Comparison of ENCODE assay signal across 8 mouse cellular contexts in genomic region chr10:128546361-128546760, GRCm38 (mm10). TPM values are rescaled to one million over a fixed set of nuclear protein-coding genes. Genes with fewer than 3 reads are reported as not detected.
DNase-seq lines count a peak whose midpoint lies in the region; ATAC-seq and TF ChIP-seq lines count a peak whose summit lies in the region.

No protein-coding gene starts in this region.

- no peaks in the 10 kb centered on the region for H3K4me1 ChIP-seq in kidney, postnatal 0 days (replicated peaks; ENCODE audit: insufficient read depth, low read length)
- H3K4me1 ChIP-seq in bone marrow, adult 2 months (ENCODE audit: control insufficient read depth, insufficient read depth, low read length), result no peaks in the 10 kb centered on the region; the same call in 1 of the 2 replicates
- peaks cover 7% of the 10 kb centered on the region; the same call in 1 of the 2 replicates for H3K4me1 ChIP-seq in forebrain, postnatal 0 days (ENCODE audit: insufficient read depth)
- peaks cover 27% of the 10 kb centered on the region for H3K4me1 ChIP-seq in liver, embryonic 12.5 days

- no peak for TF ChIP-seq POLR2A in bone marrow, adult 2 months (IDR thresholded peaks at IDR 0.05; ENCODE audit: borderline replicate concordance, control insufficient read depth, low read depth, low read length)

- peaks cover 18% of the 10 kb centered on the region for H3K36me3 ChIP-seq in kidney, postnatal 0 days (ENCODE audit: insufficient read depth, low read length)
- peaks cover 31% of the 10 kb centered on the region for H3K36me3 ChIP-seq in forebrain, postnatal 0 days (ENCODE audit: insufficient read depth)
- H3K36me3 ChIP-seq in liver, embryonic 12.5 days, result peaks cover 47% of the 10 kb centered on the region

- no peaks in the 10 kb centered on the region for H3K27me3 ChIP-seq in kidney, postnatal 0 days (ENCODE audit: insufficient read depth, low read length)
- no peaks in the 10 kb centered on the region for H3K27me3 ChIP-seq in forebrain, postnatal 0 days (ENCODE audit: insufficient read depth, low read length)
- H3K27me3 ChIP-seq in liver, embryonic 12.5 days (replicated peaks), result no peaks in the 10 kb centered on the region

- H3K9ac ChIP-seq in kidney, postnatal 0 days (ENCODE audit: low read depth, low read length), result 0 out of 2 replicates have a peak overlapping the region, but pooled peaks have one; percentile 57
- H3K9ac ChIP-seq in forebrain, postnatal 0 days, result peak overlapping the region; percentile 67
- H3K9ac ChIP-seq in liver, embryonic 12.5 days, result peak overlapping the region; percentile 92

- no peaks in the 10 kb centered on the region for H3K9me3 ChIP-seq in kidney, postnatal 0 days (replicated peaks; ENCODE audit: low read length)
- H3K9me3 ChIP-seq in forebrain, postnatal 0 days (ENCODE audit: low read length), result no peaks in the 10 kb centered on the region
- H3K9me3 ChIP-seq in liver, embryonic 12.5 days (replicated peaks), result no peaks in the 10 kb centered on the region

- 0 out of 2 replicates have a peak overlapping the region, but pooled peaks have one; percentile 97 for H3K27ac ChIP-seq in kidney, postnatal 0 days
- H3K27ac ChIP-seq in bone marrow, adult 2 months (ENCODE audit: control insufficient read depth, insufficient read depth, low read depth, low read length, poor library complexity), result no peak overlapping the region
- peak overlapping the region; percentile 92; the same call in 1 of the 2 replicates for H3K27ac ChIP-seq in forebrain, postnatal 0 days (ENCODE audit: low read depth, low read length)
- peak overlapping the region; percentile 94 for H3K27ac ChIP-seq in liver, embryonic 12.5 days

- H3K4me3 ChIP-seq in kidney, postnatal 0 days (replicated peaks; ENCODE audit: low read depth, low read length), result peak overlapping the region; percentile 61
- H3K4me3 ChIP-seq in bone marrow, adult 2 months (replicated peaks; ENCODE audit: control insufficient read depth, low read depth, low read length), result peak overlapping the region; percentile 12
- peak overlapping the region; percentile 74 for H3K4me3 ChIP-seq in forebrain, postnatal 0 days (ENCODE audit: low read depth, low read length)
- peak overlapping the region; percentile 84 for H3K4me3 ChIP-seq in liver, embryonic 12.5 days

- peak; percentile 98 for DNase-seq in kidney, postnatal 0 days (ENCODE audit: low spot score)
- DNase-seq in kidney, postnatal 25 days, result no peak
- DNase-seq in forebrain, postnatal 0 days, result peak; percentile 66
- DNase-seq in retina, postnatal 1 day, result peak; percentile 84
- DNase-seq in gastrocnemius, postnatal 25 days, result no peak
- DNase-seq in layer of hippocampus, adult 8-10 months (ENCODE audit: low spot score in 2 of 2), result no peak

- no peak for ATAC-seq in kidney, postnatal 0 days (replicated peaks; ENCODE audit: low FRiP score, low read depth)
- no peak for ATAC-seq in forebrain, postnatal 0 days
- no peak for ATAC-seq in liver, embryonic 12.5 days

- peak overlapping the region; percentile 70 for H3K4me2 ChIP-seq in kidney, postnatal 0 days (ENCODE audit: low read length)
- peak overlapping the region; percentile 84 for H3K4me2 ChIP-seq in forebrain, postnatal 0 days (ENCODE audit: low read depth)
- peak overlapping the region; percentile 93 for H3K4me2 ChIP-seq in liver, embryonic 12.5 days

- WGBS in kidney, postnatal 0 days, result 10% methylated on average over 4 of the region's 4 CpGs
- under 1% methylated on average over 4 of the region's 4 CpGs for WGBS in bone marrow, adult 2 months
- 12% methylated on average over 4 of the region's 4 CpGs for WGBS in forebrain, postnatal 0 days
- 8% methylated on average over 4 of the region's 4 CpGs for WGBS in liver, embryonic 12.5 days (ENCODE audit: insufficient replicate concordance)

- peak; percentile 91 for TF ChIP-seq CTCF in kidney, postnatal 0 days (IDR thresholded peaks at IDR 0.05; ENCODE audit: low read depth)
- TF ChIP-seq CTCF in bone marrow, adult 2 months (IDR thresholded peaks at IDR 0.05; ENCODE audit: control insufficient read depth, insufficient read depth, low read length), result no peak
- TF ChIP-seq CTCF in forebrain, postnatal 0 days (IDR thresholded peaks at IDR 0.05; ENCODE audit: low read depth), result peak; percentile 79

RNA-seq across cellular contexts. Expression of gene Zc3h10, which starts 1.2 kb away (rescaled TPM):
- polyA plus RNA-seq in kidney, postnatal 0 days (2015; fragmentation: Nextera tagmentation; extraction: Ambion mirVana), result 13.7 and 16.9 TPM in 2 replicates
- polyA plus RNA-seq in bone marrow, adult 2 months (2011; ENCODE audit: insufficient read depth, insufficient read length, low replicate concordance, missing spikeins), result 7.0 and 9.8 TPM in 2 replicates
- 15.0 and 20.6 TPM in 2 replicates for total RNA-seq in forebrain, postnatal 0 days (2014; rRNA removed)
- polyA plus RNA-seq in forebrain, postnatal 0 days (2015; fragmentation: Nextera tagmentation; extraction: Ambion mirVana), result 12.7 and 12.8 TPM in 2 replicates
- 7.7 and 8.1 TPM in 2 replicates for polyA plus RNA-seq in liver, embryonic 12.5 days (2016; fragmentation: Nextera tagmentation; extraction: Ambion mirVana)
- total RNA-seq in gastrocnemius, postnatal 25 days (2021), result 1 to 10 TPM; 4.9 to 5.1 TPM
- 10 to 100 TPM; 12.7 to 17.0 (median 15.2) TPM for total RNA-seq in layer of hippocampus, adult 8-10 months (2022)

RNA-seq across cellular contexts. Expression of gene Rpl41, which starts 2.7 kb away (rescaled TPM):
- polyA plus RNA-seq in kidney, postnatal 0 days (2015; fragmentation: Nextera tagmentation; extraction: Ambion mirVana), result 3,897 and 4,536 TPM in 2 replicates
- 2,208 and 2,695 TPM in 2 replicates for polyA plus RNA-seq in bone marrow, adult 2 months (2011; ENCODE audit: insufficient read depth, insufficient read length, low replicate concordance, missing spikeins)
- total RNA-seq in forebrain, postnatal 0 days (2014; rRNA removed), result 877 and 1,605 TPM in 2 replicates
- 2,439 and 3,234 TPM in 2 replicates for polyA plus RNA-seq in forebrain, postnatal 0 days (2015; fragmentation: Nextera tagmentation; extraction: Ambion mirVana)
- polyA plus RNA-seq in liver, embryonic 12.5 days (2016; fragmentation: Nextera tagmentation; extraction: Ambion mirVana), result 2,924 and 3,037 TPM in 2 replicates
- total RNA-seq in gastrocnemius, postnatal 25 days (2021), result 1,000 to 10,000 TPM in 1 of 2 experiments, 100 to 1,000 TPM in 1; 972 to 1,021 TPM
- 1,000 to 10,000 TPM; 1,259 to 1,817 (median 1,529) TPM for total RNA-seq in layer of hippocampus, adult 8-10 months (2022)

RNA-seq across cellular contexts. Expression of gene Pa2g4, which starts 19.4 kb away (rescaled TPM):
- polyA plus RNA-seq in kidney, postnatal 0 days (2015; fragmentation: Nextera tagmentation; extraction: Ambion mirVana), result 124 and 132 TPM in 2 replicates
- polyA plus RNA-seq in bone marrow, adult 2 months (2011; ENCODE audit: insufficient read depth, insufficient read length, low replicate concordance, missing spikeins), result 80.3 and 116 TPM in 2 replicates
- 119 and 122 TPM in 2 replicates for total RNA-seq in forebrain, postnatal 0 days (2014; rRNA removed)
- polyA plus RNA-seq in forebrain, postnatal 0 days (2015; fragmentation: Nextera tagmentation; extraction: Ambion mirVana), result 128 and 135 TPM in 2 replicates
- 233 and 242 TPM in 2 replicates for polyA plus RNA-seq in liver, embryonic 12.5 days (2016; fragmentation: Nextera tagmentation; extraction: Ambion mirVana)
- 10 to 100 TPM; 36.3 to 36.7 TPM for total RNA-seq in gastrocnemius, postnatal 25 days (2021)
- total RNA-seq in layer of hippocampus, adult 8-10 months (2022), result 10 to 100 TPM; 58.7 to 62.0 (median 59.0) TPM

RNA-seq across cellular contexts. Expression of gene Esyt1, which starts 20.7 kb away (rescaled TPM):
- polyA plus RNA-seq in kidney, postnatal 0 days (2015; fragmentation: Nextera tagmentation; extraction: Ambion mirVana), result 15.9 TPM in 2 replicates
- 26.2 and 36.1 TPM in 2 replicates for polyA plus RNA-seq in bone marrow, adult 2 months (2011; ENCODE audit: insufficient read depth, insufficient read length, low replicate concordance, missing spikeins)
- 9.9 and 14.8 TPM in 2 replicates for total RNA-seq in forebrain, postnatal 0 days (2014; rRNA removed)
- 4.4 and 5.3 TPM in 2 replicates for polyA plus RNA-seq in forebrain, postnatal 0 days (2015; fragmentation: Nextera tagmentation; extraction: Ambion mirVana)
- polyA plus RNA-seq in liver, embryonic 12.5 days (2016; fragmentation: Nextera tagmentation; extraction: Ambion mirVana), result 15.0 and 16.0 TPM in 2 replicates
- total RNA-seq in gastrocnemius, postnatal 25 days (2021), result 10 to 100 TPM; 12.5 to 17.6 TPM
- 10 to 100 TPM in 2 of 4 experiments, 1 to 10 TPM in 2; 7.0 to 11.5 (median 9.3) TPM for total RNA-seq in layer of hippocampus, adult 8-10 months (2022)

RNA-seq across cellular contexts. Expression of gene Erbb3, which starts 43.1 kb away (rescaled TPM):
- polyA plus RNA-seq in kidney, postnatal 0 days (2015; fragmentation: Nextera tagmentation; extraction: Ambion mirVana), result 9.6 and 10.2 TPM in 2 replicates
- 0.59 and 0.75 TPM in 2 replicates for polyA plus RNA-seq in bone marrow, adult 2 months (2011; ENCODE audit: insufficient read depth, insufficient read length, low replicate concordance, missing spikeins)
- 1.3 and 1.4 TPM in 2 replicates for total RNA-seq in forebrain, postnatal 0 days (2014; rRNA removed)
- 0.41 and 0.68 TPM in 2 replicates for polyA plus RNA-seq in forebrain, postnatal 0 days (2015; fragmentation: Nextera tagmentation; extraction: Ambion mirVana)
- 1.8 TPM in 2 replicates for polyA plus RNA-seq in liver, embryonic 12.5 days (2016; fragmentation: Nextera tagmentation; extraction: Ambion mirVana)
- total RNA-seq in gastrocnemius, postnatal 25 days (2021), result 1 to 10 TPM; 3.3 to 4.3 TPM
- 1 to 10 TPM; 6.8 to 8.4 (median 8.1) TPM for total RNA-seq in layer of hippocampus, adult 8-10 months (2022)

Comparison
In these comparisons a context has a peak if more than half of its experiments do, and no peak if none do; other contexts are left out.
1. DNase-seq: peak in kidney, postnatal 0 days (single experiment), forebrain, postnatal 0 days (single experiment) and retina, postnatal 1 day (single experiment); none in kidney, postnatal 25 days (0 of 2), gastrocnemius, postnatal 25 days (single experiment) and layer of hippocampus, adult 8-10 months (0 of 2).
2. H3K4me3 ChIP-seq: peak in every context shown above with its lines; median percentile 84 in liver, embryonic 12.5 days; 74 in forebrain, postnatal 0 days; 61 in kidney, postnatal 0 days; 12 in bone marrow, adult 2 months.
3. Peak in every context shown above with its lines, with median percentiles within 50 percentile points of each other: H3K4me2 ChIP-seq and H3K9ac ChIP-seq.